Mouse (Mus musculus) heart, postnatal 0 days (tissue): ENCODE measurements around the gene Gm20696.

Source experiments
- CTCF ChIP-seq: IDR thresholded peaks from 2 replicates; pipeline ENCODE4 v1.5.1; 2016; ENCODE audit warnings: antibody characterized with exemption, control low read depth, low read depth
- EP300 ChIP-seq: IDR thresholded peaks from 2 replicates; pipeline ENCODE4 v1.6.1; 2016; ENCODE audit warnings: antibody characterized with exemption, low read depth

GRCm38 (mm10) chr6:99338593-99339342, 327.8 kb downstream of the Gm20696 start:
- TF ChIP-seq EP300 = no peak
- no peak for TF ChIP-seq CTCF
